Mouse (Mus musculus) stomach, postnatal 0 days (tissue): ENCODE results near the gene Ghdc.

Experiments
- CTCF ChIP-seq: IDR thresholded peaks from 2 replicates; pipeline ENCODE4 v1.5.1; 2016; ENCODE audit warnings: antibody characterized with exemption, low read depth, mild to moderate bottlenecking, moderate library complexity
- EP300 ChIP-seq: optimal IDR thresholded peaks from 2 replicates; pipeline ENCODE3; 2016; ENCODE audit warnings: antibody characterized with exemption

DNA sequence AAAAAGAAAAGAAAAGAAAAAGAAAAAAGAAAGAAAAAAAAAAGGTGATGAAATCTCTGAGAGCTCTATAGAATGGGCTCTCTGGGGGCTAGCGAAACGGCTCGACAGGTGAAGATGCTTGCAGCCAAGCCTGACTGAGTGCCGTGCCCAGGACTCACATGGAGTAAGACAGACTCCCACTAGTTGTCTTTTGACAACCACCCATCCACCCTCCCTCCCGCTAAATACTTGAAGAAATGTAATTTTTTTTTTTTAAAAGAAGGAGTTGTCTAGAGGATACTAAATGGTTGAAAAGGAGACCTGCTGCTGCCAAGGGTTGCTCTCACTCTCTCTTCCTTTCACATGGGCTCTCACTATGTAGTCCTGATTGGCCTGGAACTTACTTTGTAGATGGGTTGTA, 32.0 kb downstream of the Ghdc start:
- no peak for TF ChIP-seq CTCF
- no peak for TF ChIP-seq EP300
